Mouse (Mus musculus) forebrain, embryonic 11.5 days (tissue): Measurements from ENCODE around the gene Smyd1. TPM values are rescaled to one million over a fixed set of nuclear protein-coding genes. Genes with fewer than 3 reads are reported as not detected.

Experiments
- ATAC-seq: fragments of 200-750 bp; cut with Nextera tagmentation; replicated peaks from 2 replicates; pipeline ENCODE4 v1.8.0; 2017; ENCODE audit warnings: moderate TSS enrichment; ENCODE audit not compliant: low FRiP score
- DNase-seq: peaks from one replicate; pipeline ENCODE4 v3.0.0-alpha.2; 2017; ENCODE audit warnings: low spot score
- H3K27ac ChIP-seq: fragments of 300-500 bp; sonication (generic); 2 replicates; pipeline ENCODE4 v1.5.1; 2014; ENCODE audit warnings: low read depth, low read length
- H3K27me3 ChIP-seq: fragments of 300-500 bp; sonication (generic); 2 replicates; pipeline ENCODE4 v1.6.1; 2014; ENCODE audit warnings: mild to moderate bottlenecking, low read length, mixed read lengths; ENCODE audit not compliant: control insufficient read depth, insufficient read depth
- H3K36me3 ChIP-seq: fragments of 300-500 bp; sonication (generic); 2 replicates; pipeline ENCODE4 v1.6.1; 2014; ENCODE audit warnings: mild to moderate bottlenecking, low read length, moderate library complexity, mixed read lengths; ENCODE audit not compliant: control insufficient read depth, insufficient read depth
- H3K4me1 ChIP-seq: fragments of 300-500 bp; sonication (generic); replicated peaks from 2 replicates; pipeline ENCODE4 v1.6.1; 2014; ENCODE audit warnings: low read length, mixed read lengths; ENCODE audit not compliant: control insufficient read depth, insufficient read depth
- H3K4me2 ChIP-seq: fragments of 300-500 bp; sonication (generic); 2 replicates; pipeline ENCODE4 v1.6.1; 2014; ENCODE audit warnings: low read depth, mild to moderate bottlenecking, low read length, moderate library complexity, mixed read lengths; ENCODE audit not compliant: severe bottlenecking
- H3K4me3 ChIP-seq: fragments of 300-500 bp; sonication (generic); 2 replicates; pipeline ENCODE4 v1.5.1; 2014; ENCODE audit warnings: low read depth, low read length
- H3K9ac ChIP-seq: fragments of 300-500 bp; sonication (generic); 2 replicates; pipeline ENCODE4 v1.6.1; 2014; ENCODE audit warnings: low read length
- H3K9me3 ChIP-seq: fragments of 300-500 bp; sonication (generic); 2 replicates; pipeline ENCODE4 v1.6.1; 2016; ENCODE audit warnings: low read length, mixed read lengths; ENCODE audit not compliant: control insufficient read depth
- WGBS: fragments of 180-500 bp; shearing (Covaris S2); extraction: QIAGEN DNeasy Blood & Tissue Kit; methylation state at CpG from one replicate; pipeline ENCODE4 v1.1.7; 2014; 5-methylcytosine and 5-hydroxymethylcytosine counted together
- polyA plus RNA-seq: library from polyadenylated mRNA; unstranded; fragments of >200 nt; fragmentation: Nextera tagmentation; extraction: Ambion mirVana; gene quantifications from 2 replicates; pipeline ENCODE4 v1.2.1, GENCODE M21; 2014

Gene Smyd1
- polyA plus RNA-seq, 1 experiment from 2014 or later = 0.17 TPM

DNA sequence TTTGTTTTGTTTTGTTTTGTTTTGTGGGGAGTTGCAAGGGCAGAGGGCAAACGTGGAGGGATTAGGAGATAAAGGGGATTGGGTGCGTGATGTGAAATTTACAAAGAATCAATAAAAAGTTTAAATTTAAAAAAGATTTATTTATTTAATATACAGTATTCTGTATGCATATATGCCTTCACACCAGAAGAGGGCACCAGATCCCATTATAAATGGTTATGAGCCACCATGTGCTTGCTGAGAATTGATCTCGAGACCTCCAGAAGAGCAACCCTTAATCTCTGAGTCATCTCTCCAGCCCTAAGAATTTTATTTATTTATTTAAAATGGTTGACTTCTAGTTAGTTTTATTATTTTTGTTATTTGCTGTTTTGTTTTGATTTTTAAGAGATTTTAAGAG lies 78.8 kb downstream of the Smyd1 start:
- no peaks in the 10 kb centered on the region for H3K27me3 ChIP-seq
- WGBS = 90% methylated on average over 3 of the region's 3 CpGs
- H3K36me3 ChIP-seq = no peaks in the 10 kb centered on the region
- no peak overlapping the region for H3K4me3 ChIP-seq
- no peak for ATAC-seq
- H3K4me2 ChIP-seq = no peak overlapping the region
- H3K4me1 ChIP-seq = no peaks in the 10 kb centered on the region
- H3K27ac ChIP-seq = no peak overlapping the region
- H3K9ac ChIP-seq = no peak overlapping the region
- no peaks in the 10 kb centered on the region; the same call in 1 of the 2 replicates for H3K9me3 ChIP-seq
- no peak for DNase-seq

DNA sequence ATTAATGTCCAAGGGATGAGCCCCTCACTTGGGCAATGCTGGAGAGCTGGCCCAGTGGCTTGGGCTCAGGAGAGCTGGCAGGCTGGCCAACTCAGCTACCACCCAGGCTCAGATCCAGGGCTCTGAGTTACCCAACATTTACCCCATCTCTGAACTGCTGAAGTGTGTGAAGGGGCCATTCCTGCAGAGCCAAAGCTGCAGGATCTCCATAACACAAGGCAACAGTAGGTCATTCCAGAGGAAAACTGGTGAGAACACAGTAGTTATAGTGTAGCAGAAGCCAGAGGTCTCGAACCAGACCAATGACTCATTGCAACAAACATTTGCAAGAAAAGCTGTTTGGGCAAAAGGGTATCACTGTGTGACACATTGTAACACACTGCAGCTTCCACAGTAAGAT lies 79.2 kb downstream of the Smyd1 start:
- Histone ChIP-seq H3K4me1 (no peaks in the 10 kb centered on the region), H3K4me2 (no peak overlapping the region), H3K9ac (no peak overlapping the region), H3K4me3 (no peak overlapping the region), H3K9me3 (no peaks in the 10 kb centered on the region; the same call in 1 of the 2 replicates), H3K27ac (no peak overlapping the region), H3K36me3 (no peaks in the 10 kb centered on the region), H3K27me3 (no peaks in the 10 kb centered on the region)
- DNase-seq (no peak), ATAC-seq (no peak)
- WGBS = 77% methylated on average over 1 of the region's 1 CpGs

DNA sequence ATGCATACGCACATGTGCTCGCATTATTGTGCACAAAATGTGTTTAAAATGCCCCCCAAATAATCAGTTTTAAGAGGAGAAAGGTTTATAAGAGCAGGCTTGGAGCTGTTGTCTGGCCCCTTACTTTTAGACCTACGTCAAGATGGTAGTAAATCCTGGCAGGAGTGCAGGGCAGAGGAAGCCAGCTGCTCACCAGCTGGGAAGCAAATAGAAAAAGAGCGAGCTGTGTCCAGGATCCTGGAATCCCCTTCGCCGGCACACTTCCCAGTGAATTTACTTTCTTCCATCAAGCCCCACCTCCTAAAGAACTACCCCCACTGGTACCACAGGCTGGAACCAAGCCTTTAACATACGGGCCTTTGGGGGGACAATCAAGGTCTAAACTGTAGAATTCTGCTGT lies 81.2 kb downstream of the Smyd1 start:
- no peak overlapping the region for H3K9ac ChIP-seq
- no peak overlapping the region for H3K4me3 ChIP-seq
- no peaks in the 10 kb centered on the region; the same call in 1 of the 2 replicates for H3K9me3 ChIP-seq
- no peak for ATAC-seq
- no peaks in the 10 kb centered on the region for H3K4me1 ChIP-seq
- no peak overlapping the region for H3K27ac ChIP-seq
- DNase-seq = no peak
- H3K27me3 ChIP-seq = no peaks in the 10 kb centered on the region
- no peaks in the 10 kb centered on the region for H3K36me3 ChIP-seq
- no peak overlapping the region for H3K4me2 ChIP-seq
- 92% methylated on average over 7 of the region's 7 CpGs for WGBS

DNA sequence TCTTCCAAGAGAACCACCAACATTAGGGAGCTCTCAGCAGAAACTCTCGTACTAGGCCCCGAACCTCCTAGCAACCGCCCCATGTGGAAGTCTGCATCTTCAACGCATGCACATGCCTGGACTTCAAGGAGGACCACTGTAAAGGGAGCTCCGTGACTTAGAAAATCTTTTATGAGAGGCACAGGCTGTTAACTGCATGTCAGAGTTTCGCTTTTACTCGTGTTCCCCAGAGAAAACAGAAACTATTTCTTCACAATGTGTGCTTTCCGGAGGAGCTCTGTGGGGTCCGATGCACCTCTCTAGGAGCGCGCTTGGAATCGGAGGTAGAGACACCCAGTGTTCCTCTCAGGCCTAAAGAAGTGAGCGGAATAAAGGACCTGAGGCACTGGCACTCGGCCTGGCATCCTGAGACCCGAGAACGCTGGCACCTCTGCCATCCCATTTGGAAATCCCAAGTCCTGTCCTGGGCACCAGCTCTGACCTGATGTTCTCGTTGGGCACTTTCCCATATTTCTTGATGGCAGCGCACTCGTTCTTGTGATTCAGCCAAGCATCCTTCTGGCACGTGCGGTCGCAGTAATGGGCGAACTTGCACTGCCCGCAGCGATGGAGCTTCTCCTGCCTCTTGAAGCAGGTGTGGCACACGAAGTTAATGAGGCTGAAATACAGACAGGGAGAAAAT lies 82.8 kb downstream of the Smyd1 start:
- Histone ChIP-seq H3K27ac (no peak overlapping the region), H3K9me3 (no peaks in the 10 kb centered on the region; the same call in 1 of the 2 replicates), H3K4me3 (no peak overlapping the region), H3K4me2 (no peak overlapping the region), H3K36me3 (no peaks in the 10 kb centered on the region), H3K4me1 (no peaks in the 10 kb centered on the region), H3K9ac (no peak overlapping the region), H3K27me3 (no peaks in the 10 kb centered on the region)
- DNase-seq (no peak), ATAC-seq (no peak)
- WGBS = 92% methylated on average over 26 of the region's 26 CpGs

DNA sequence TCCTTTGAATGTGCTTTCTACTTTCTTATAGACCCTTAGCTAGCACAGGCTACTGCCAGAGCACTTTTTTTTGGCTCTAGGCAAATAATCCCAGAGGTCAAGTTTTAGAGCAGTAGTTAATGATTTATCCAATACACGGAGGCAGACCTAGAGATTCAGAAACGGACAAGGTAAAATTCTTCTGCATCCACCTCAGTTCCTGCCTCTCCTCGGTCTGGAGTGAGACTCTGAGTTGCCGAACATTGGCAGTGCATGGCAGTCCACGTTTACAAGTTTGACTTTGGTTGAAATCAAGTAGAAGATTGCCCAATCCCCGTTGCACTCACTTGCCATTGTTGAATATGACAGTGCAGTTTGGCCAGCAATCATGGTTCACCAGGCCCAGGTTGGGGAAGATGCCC lies 85.0 kb downstream of the Smyd1 start:
- Histone ChIP-seq H3K9me3 (no peaks in the 10 kb centered on the region), H3K27me3 (no peaks in the 10 kb centered on the region), H3K36me3 (no peaks in the 10 kb centered on the region), H3K4me1 (no peaks in the 10 kb centered on the region), H3K27ac (no peak overlapping the region), H3K4me3 (no peak overlapping the region), H3K9ac (no peak overlapping the region), H3K4me2 (no peak overlapping the region)
- no peak for ATAC-seq
- 87% methylated on average over 6 of the region's 6 CpGs for WGBS
- no peak for DNase-seq

DNA sequence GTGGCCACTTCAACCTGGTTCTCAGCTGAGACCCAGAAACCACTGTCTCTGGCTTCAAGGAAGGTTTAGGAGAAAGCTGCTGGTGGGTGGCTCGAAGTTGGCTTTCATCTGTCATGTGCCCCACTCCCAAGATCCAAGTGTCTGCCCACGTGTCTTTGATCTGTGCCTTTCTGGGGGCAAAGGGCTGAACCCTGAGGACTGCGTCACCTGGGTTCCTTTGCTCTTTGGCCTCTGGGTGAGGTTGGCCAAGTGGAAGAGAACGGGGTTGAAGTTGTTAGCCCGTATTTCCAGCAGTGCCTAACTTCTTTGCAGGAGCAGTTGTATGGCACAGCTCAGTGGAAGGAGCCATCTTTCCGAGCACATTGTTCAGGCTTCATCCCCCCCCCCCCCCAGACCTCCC lies 85.5 kb downstream of the Smyd1 start:
- no peak for ATAC-seq

DNA sequence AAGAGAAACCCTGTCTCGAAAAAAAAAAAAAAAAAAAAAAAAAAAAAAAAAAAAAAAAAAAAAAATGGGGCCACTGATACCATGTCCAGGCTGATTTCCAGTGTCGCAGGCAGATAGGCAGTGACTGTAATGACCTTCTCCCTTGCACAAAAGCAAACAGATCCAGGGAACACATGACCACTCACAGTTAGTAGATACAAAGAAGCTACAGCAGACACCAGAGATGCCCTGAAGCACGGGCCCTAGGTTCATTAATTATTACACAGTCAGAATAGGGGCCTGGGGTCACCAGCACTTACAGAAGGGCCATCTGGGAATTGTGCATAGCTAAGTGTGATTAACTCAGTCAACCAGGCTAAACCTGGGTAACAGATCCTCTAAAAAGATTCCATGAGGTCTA lies 86.1 kb downstream of the Smyd1 start:
- no peak overlapping the region for H3K9ac ChIP-seq
- no peaks in the 10 kb centered on the region for H3K36me3 ChIP-seq
- H3K27me3 ChIP-seq = no peaks in the 10 kb centered on the region
- no peaks in the 10 kb centered on the region for H3K4me1 ChIP-seq
- ATAC-seq = no peak
- no peaks in the 10 kb centered on the region for H3K9me3 ChIP-seq
- H3K4me2 ChIP-seq = no peak overlapping the region
- H3K4me3 ChIP-seq = no peak overlapping the region
- H3K27ac ChIP-seq = no peak overlapping the region
- DNase-seq = no peak
- WGBS = 72% methylated on average over 3 of the region's 3 CpGs

More for the DNA sequence above, 85.5 kb downstream of the Smyd1 start:
- DNase-seq = no peak
- H3K27me3 ChIP-seq = no peaks in the 10 kb centered on the region
- H3K4me1 ChIP-seq = no peaks in the 10 kb centered on the region
- no peak overlapping the region for H3K9ac ChIP-seq
- no peak overlapping the region for H3K27ac ChIP-seq
- H3K4me2 ChIP-seq = no peak overlapping the region
- H3K9me3 ChIP-seq = no peaks in the 10 kb centered on the region
- H3K36me3 ChIP-seq = no peaks in the 10 kb centered on the region
- WGBS = 79% methylated on average over 6 of the region's 6 CpGs
- no peak overlapping the region for H3K4me3 ChIP-seq

DNA sequence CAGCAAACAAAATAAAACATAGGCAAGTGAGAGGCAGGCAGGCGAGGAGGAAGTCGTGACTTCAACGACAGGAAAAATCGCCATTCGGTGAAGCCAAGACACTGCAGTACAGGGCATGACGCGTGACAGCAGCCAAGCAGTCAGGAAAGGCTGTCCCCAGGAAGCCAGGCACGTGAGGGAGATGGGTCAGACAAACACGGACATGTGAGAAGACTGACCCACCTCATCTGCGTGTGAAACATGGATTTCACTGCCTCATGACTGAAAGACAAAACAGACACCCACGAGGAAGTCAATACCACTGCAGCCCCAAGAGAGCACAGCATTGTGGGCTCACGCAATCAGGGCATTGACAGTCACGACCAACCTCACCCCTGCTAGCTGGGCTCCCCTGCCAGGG lies 86.9 kb downstream of the Smyd1 start:
- no peak for ATAC-seq

DNA sequence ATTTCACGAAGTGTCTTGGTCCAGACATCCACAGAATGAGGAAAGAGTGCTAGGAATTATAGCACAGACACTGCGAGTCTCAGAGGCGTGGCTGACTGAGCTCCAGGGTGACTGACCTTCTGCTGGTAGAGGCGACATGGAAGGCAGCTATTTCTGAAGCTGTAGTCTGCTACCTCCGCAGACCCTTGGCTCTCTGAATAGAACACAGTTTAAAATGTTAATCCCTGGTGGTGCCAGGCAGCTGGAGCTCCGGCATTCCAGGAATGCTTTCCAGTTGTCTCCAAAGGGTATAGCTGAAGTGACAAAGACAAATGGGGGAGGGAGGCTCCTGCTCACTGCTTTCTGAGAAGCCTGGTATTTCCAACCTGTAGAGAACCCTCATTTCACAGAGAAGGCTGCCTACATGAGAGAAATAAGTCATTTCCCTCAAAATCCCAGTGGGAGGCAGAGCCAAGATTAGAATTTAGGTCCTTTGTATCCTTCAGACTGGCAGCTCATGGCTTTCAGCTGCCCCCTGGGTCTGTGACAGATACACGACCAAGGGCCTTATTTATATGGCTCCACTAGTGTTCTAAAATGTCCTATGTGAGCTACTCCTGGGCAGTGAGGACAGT lies 94.8 kb downstream of the Smyd1 start:
- WGBS = 4% methylated on average over 7 of the region's 7 CpGs

More for the DNA sequence above, 86.9 kb downstream of the Smyd1 start:
- H3K36me3 ChIP-seq = no peaks in the 10 kb centered on the region
- H3K4me3 ChIP-seq = no peak overlapping the region
- WGBS = 88% methylated on average over 13 of the region's 13 CpGs
- no peak overlapping the region for H3K9ac ChIP-seq
- no peak overlapping the region for H3K4me2 ChIP-seq
- no peak for DNase-seq
- no peaks in the 10 kb centered on the region for H3K9me3 ChIP-seq
- H3K4me1 ChIP-seq = no peaks in the 10 kb centered on the region
- no peaks in the 10 kb centered on the region for H3K27me3 ChIP-seq
- H3K27ac ChIP-seq = no peak overlapping the region

More for the DNA sequence above, 94.8 kb downstream of the Smyd1 start:
- Histone ChIP-seq H3K27ac (no peak overlapping the region), H3K36me3 (no peaks in the 10 kb centered on the region), H3K4me2 (no peak overlapping the region), H3K9ac (no peak overlapping the region), H3K4me1 (no peaks in the 10 kb centered on the region; the same call in 1 of the 2 replicates), H3K9me3 (no peaks in the 10 kb centered on the region), H3K4me3 (no peak overlapping the region), H3K27me3 (no peaks in the 10 kb centered on the region)
- ATAC-seq (0 out of 2 replicates have a peak, but pooled peaks have one; percentile 36), DNase-seq (no peak)
